Mouse (Mus musculus) thymus, adult 2 months (tissue): ENCODE measurements around the gene Fbxo40.

Experiments used
- CTCF ChIP-seq: fragments of 200-500 bp; IDR thresholded peaks from 2 replicates; pipeline ENCODE4 v1.5.1; 2012; ENCODE audit warnings: mild to moderate bottlenecking, control low read depth, low read length, moderate library complexity, borderline replicate concordance; ENCODE audit not compliant: control insufficient read depth, poor library complexity, insufficient read depth; ENCODE audit errors: extremely low read depth
- POLR2A ChIP-seq: fragments of 200-500 bp; IDR thresholded peaks from 2 replicates; pipeline ENCODE4 v1.6.1; 2012; ENCODE audit warnings: mild to moderate bottlenecking, low read length, control low read depth, moderate library complexity; ENCODE audit not compliant: control insufficient read depth, poor library complexity, insufficient read depth; ENCODE audit errors: extremely low read depth

- TF ChIP-seq CTCF (no peak), POLR2A (no peak)
Measured at GRCm38 (mm10) chr16:36925797-36926196, 64.5 kb downstream of the Fbxo40 start.
